Mouse (Mus musculus) embryo, embryonic 11.5 days (tissue): ENCODE measurements around the gene Obox1.
"Not testable (repeated sequence)": the region's sequence is repeated elsewhere in the genome, so short reads cannot be mapped to it uniquely, and the experiment has no call there.

Experiments used
- DNase-seq: peaks from one replicate; pipeline ENCODE4 v3.0.0-alpha.2; 2012; ENCODE audit warnings: low read depth, low spot score

Gene Obox1

GRCm38 (mm10) chr7:15388421-15388998 is at the start of gene Obox1, which contains the start of gene Obox2:
Gene Obox1, plus strand, starts transcription at chr7:15388948.
Gene Obox2, plus strand, starts transcription at chr7:15388721.
- not testable (repeated sequence) for DNase-seq

- DNase-seq = not testable (repeated sequence)
Observed at GRCm38 (mm10) chr7:15399147-15399874, 10.6 kb downstream of the Obox1 start.

- not testable (repeated sequence) for DNase-seq
Observed at GRCm38 (mm10) chr7:15406816-15407215, 18.1 kb downstream of the Obox1 start.

GRCm38 (mm10) chr7:15418046-15418445 is 29.3 kb downstream of the Obox1 start:
- not testable (repeated sequence) for DNase-seq

GRCm38 (mm10) chr7:15425537-15425936 is 36.8 kb downstream of the Obox1 start:
- DNase-seq = not testable (repeated sequence)

- not testable (repeated sequence) for DNase-seq
Observed at GRCm38 (mm10) chr7:15509411-15509810, 120.7 kb downstream of the Obox1 start.
